Mouse (Mus musculus) lung, postnatal 4 days (tissue): ENCODE results near the gene Usp31.

Experiments
- DNase-seq, 2 experiments: peaks; one replicate each; pipeline ENCODE4 v3.0.0; 2021

Gene Usp31

GRCm38 (mm10) chr7:121654675-121655074 lies 52.4 kb downstream of the Usp31 start:
- no peak for DNase-seq

- DNase-seq, result no peak
Measured at GRCm38 (mm10) chr7:121652629-121653028, 54.4 kb downstream of the Usp31 start.

DNA sequence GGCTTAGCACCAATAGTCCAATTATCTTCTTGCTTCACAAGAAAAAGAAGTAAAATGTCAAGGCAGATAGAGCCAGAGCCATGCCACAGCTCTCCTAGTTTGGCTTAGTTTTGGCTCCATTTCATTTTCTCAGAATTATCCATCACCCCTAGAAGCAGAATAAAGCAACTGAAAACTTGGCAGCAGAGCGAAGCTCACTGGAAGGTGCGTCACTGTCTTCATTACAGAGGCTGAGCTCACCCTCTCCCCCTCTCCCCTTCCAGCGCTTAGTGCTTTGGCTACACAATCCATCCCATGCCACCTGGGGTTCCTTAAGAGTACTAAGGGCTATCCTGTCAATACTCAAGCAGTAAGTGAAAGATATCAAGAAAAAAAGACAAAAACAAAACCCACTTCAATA lies 56.3 kb downstream of the Usp31 start:
- DNase-seq, result no peak

GRCm38 (mm10) chr7:121640998-121641762 lies 65.9 kb downstream of the Usp31 start:
- DNase-seq, result peak in 1 of 2 experiments; percentile 46

- no peak for DNase-seq
Measured at GRCm38 (mm10) chr7:121636732-121637131, 70.3 kb downstream of the Usp31 start.

- no peak for DNase-seq
Measured at GRCm38 (mm10) chr7:121634236-121634635, 72.8 kb downstream of the Usp31 start.

DNA sequence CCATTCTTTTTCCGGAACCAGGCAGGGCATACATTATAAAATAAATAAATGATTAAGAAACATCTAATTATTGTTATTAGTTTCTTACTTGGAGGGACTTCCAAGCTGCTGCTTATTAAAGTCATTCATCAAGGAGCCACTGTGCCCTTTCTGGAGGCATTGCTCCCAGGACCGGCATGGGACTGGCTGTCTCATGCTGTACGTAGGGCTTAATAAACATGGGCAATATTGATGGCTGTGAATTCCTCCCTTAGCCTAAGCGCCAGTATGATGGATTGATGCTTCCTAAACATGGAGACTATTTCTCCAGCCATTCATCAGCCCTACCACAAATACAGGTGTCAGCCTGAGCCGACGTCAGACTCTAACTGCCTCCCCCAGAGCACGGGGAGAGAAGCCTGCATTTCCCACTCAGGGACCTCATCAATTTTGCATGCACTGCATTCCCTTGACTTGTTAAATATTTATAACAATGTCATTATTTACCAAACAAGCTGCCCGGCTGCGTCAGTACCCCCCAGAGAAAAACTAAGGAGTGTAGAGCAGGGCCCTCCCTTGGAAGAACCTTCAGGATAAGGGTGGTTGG lies 84.1 kb downstream of the Usp31 start:
- no peak for DNase-seq

GRCm38 (mm10) chr7:121622433-121622832 lies 84.6 kb downstream of the Usp31 start:
- DNase-seq, result no peak

DNA sequence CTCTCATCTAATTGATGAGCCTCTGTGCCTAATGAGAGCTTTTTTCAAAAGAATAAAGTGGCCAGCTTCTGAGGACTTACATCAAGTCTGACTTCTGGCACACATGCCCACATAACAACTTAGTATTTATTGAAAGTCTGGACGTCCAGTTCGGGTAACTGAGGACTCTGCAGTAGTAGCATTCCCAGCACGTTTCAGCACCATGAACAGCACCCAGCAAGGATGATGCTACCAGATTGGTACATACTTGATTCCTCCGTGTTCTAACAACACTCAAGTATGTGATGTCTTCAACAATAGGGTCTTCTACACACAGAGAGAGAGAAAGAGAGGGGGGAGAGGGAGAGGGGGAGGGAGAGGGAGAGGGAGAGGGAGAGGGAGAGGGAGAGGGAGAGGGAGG lies 105.4 kb downstream of the Usp31 start:
- DNase-seq, result peak in 1 of 2 experiments; percentile 9

DNA sequence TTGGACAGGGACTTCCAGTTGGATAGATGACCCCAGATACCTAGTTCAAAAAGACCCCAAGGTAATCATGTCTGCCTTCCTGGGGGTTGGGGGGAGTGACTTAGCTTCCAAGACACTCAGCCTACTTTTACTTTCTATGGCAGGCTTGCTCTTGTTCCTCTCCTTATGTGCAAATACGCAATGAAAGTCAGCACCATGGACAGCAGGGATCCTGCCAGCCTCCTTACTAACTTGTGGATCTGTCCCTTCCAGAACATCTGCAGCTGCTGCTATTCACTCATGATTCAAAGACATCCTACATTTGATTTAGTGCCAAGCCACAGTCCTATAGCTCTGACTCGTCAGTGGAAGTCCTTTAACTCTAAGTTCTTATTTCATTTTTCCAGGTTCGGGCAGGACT lies 110.7 kb downstream of the Usp31 start:
- peak in 1 of 2 experiments; percentile 13 for DNase-seq

GRCm38 (mm10) chr7:121595496-121595895 lies 111.6 kb downstream of the Usp31 start:
- DNase-seq, result no peak

GRCm38 (mm10) chr7:121595085-121595484 lies 112.0 kb downstream of the Usp31 start:
- no peak for DNase-seq

- DNase-seq, result no peak
Measured at GRCm38 (mm10) chr7:121594623-121595022, 112.4 kb downstream of the Usp31 start.
